Mouse (Mus musculus): ENCODE data around the gene Erc1.
A peak's percentile ranks its signal among the peaks of the same experiment; 100 is the strongest.

GRCm38 (mm10) chr6:119643880-119644460, 204.0 kb downstream of the Erc1 start:
- no peak for TF ChIP-seq MAX (IDR thresholded peaks at IDR 0.05; ENCODE audit: low read depth)
- TF ChIP-seq MYOD1 (IDR thresholded peaks at IDR 0.05; ENCODE audit: control insufficient read depth in 1 of 3, insufficient read length in 2 of 3, low read depth in 2 of 3): peak in 1 of 3 experiments; percentile 37
- TF ChIP-seq SRF (IDR thresholded peaks at IDR 0.05; ENCODE audit: control insufficient read depth, insufficient read length, low read depth): no peak
- TF ChIP-seq POLR2A (IDR thresholded peaks at IDR 0.05; ENCODE audit: insufficient read length, low read depth): no peak
- no peak for TF ChIP-seq POLR2AphosphoS2 (IDR thresholded peaks at IDR 0.05; ENCODE audit: insufficient read length, low read depth)
- TF ChIP-seq REST (IDR thresholded peaks at IDR 0.05; ENCODE audit: insufficient read depth, insufficient read length): no peak
- no peak for TF ChIP-seq TCF12 (IDR thresholded peaks at IDR 0.05; ENCODE audit: insufficient read depth, poor library complexity, severe bottlenecking)
